Mouse (Mus musculus): ENCODE data around the gene Ccdc83.

DNA sequence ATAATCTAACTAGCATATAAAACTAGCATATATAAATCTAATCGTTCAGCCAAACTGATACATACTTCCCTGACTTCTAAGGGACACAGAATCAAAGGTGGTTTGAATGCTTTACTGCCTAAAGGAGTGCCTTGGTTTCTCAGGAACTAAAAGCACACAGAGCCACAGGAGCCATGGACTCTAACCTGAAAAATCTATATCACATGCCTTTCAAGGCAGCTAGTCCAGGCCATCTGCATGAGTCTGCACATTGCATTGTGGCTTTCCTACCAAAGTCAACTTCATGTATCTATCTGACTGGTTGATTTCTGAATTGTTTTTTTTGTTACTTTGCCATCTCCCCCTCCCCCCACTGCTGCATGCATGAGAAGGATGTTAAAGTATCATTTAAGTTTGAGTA lies 84.9 kb downstream of the Ccdc83 start:
- TF ChIP-seq EP300 (IDR thresholded peaks at IDR 0.05; ENCODE audit: low read depth) = no peak
- no peak for TF ChIP-seq CTCF (IDR thresholded peaks at IDR 0.05; ENCODE audit: low read depth)

Measured in heart, postnatal 0 days (tissue).